Mouse (Mus musculus) forebrain, embryonic 11.5 days (tissue): ENCODE measurements at regions not wholly inside any gene's neighbourhood (a gene's known extent, or its start where the extent isn't known, plus 50 kb on each side); places are given as distances from the start of the nearest gene placed in this dataset.

Source experiments
- ATAC-seq: fragments of 200-750 bp; cut with Nextera tagmentation; replicated peaks from 2 replicates; pipeline ENCODE4 v1.8.0; 2017; ENCODE audit warnings: moderate TSS enrichment; ENCODE audit not compliant: low FRiP score
- DNase-seq: peaks from one replicate; pipeline ENCODE4 v3.0.0-alpha.2; 2017; ENCODE audit warnings: low spot score
- H3K27ac ChIP-seq: fragments of 300-500 bp; sonication (generic); 2 replicates; pipeline ENCODE4 v1.5.1; 2014; ENCODE audit warnings: low read depth, low read length
- H3K27me3 ChIP-seq: fragments of 300-500 bp; sonication (generic); 2 replicates; pipeline ENCODE4 v1.6.1; 2014; ENCODE audit warnings: mild to moderate bottlenecking, low read length, mixed read lengths; ENCODE audit not compliant: control insufficient read depth, insufficient read depth
- H3K36me3 ChIP-seq: fragments of 300-500 bp; sonication (generic); 2 replicates; pipeline ENCODE4 v1.6.1; 2014; ENCODE audit warnings: mild to moderate bottlenecking, low read length, moderate library complexity, mixed read lengths; ENCODE audit not compliant: control insufficient read depth, insufficient read depth
- H3K4me1 ChIP-seq: fragments of 300-500 bp; sonication (generic); replicated peaks from 2 replicates; pipeline ENCODE4 v1.6.1; 2014; ENCODE audit warnings: low read length, mixed read lengths; ENCODE audit not compliant: control insufficient read depth, insufficient read depth
- H3K4me2 ChIP-seq: fragments of 300-500 bp; sonication (generic); 2 replicates; pipeline ENCODE4 v1.6.1; 2014; ENCODE audit warnings: low read depth, mild to moderate bottlenecking, low read length, moderate library complexity, mixed read lengths; ENCODE audit not compliant: severe bottlenecking
- H3K4me3 ChIP-seq: fragments of 300-500 bp; sonication (generic); 2 replicates; pipeline ENCODE4 v1.5.1; 2014; ENCODE audit warnings: low read depth, low read length
- H3K9ac ChIP-seq: fragments of 300-500 bp; sonication (generic); 2 replicates; pipeline ENCODE4 v1.6.1; 2014; ENCODE audit warnings: low read length
- H3K9me3 ChIP-seq: fragments of 300-500 bp; sonication (generic); 2 replicates; pipeline ENCODE4 v1.6.1; 2016; ENCODE audit warnings: low read length, mixed read lengths; ENCODE audit not compliant: control insufficient read depth
- WGBS: fragments of 180-500 bp; shearing (Covaris S2); extraction: QIAGEN DNeasy Blood & Tissue Kit; methylation state at CpG from one replicate; pipeline ENCODE4 v1.1.7; 2014; 5-methylcytosine and 5-hydroxymethylcytosine counted together

DNA sequence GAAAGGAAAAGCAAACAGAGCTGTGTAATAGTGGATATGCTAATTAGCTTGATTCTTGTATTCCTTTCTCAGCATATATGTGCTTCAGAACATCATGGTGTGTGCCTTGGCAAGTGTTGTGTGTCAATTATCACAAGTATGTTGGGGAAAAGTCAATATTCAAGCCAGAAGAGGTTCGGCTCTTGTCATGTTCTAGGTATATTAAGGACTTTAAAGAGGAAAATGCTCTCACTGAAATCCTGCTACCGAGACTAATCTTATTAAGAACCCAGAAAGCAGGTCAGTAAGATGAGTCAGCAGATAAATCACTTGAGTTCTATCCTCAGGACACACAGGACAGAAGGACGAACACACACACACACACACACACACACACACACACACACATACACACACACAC is 148.6 kb downstream of the Snx19 start:
- Histone ChIP-seq H3K27ac (no peak overlapping the region), H3K36me3 (no peaks in the 10 kb centered on the region), H3K4me3 (no peak overlapping the region), H3K9me3 (no peaks in the 10 kb centered on the region), H3K4me1 (no peaks in the 10 kb centered on the region; the same call in 1 of the 2 replicates), H3K27me3 (no peaks in the 10 kb centered on the region), H3K9ac (no peak overlapping the region), H3K4me2 (no peak overlapping the region)
- WGBS: 56% methylated on average over 3 of the region's 3 CpGs
- ATAC-seq (no peak), DNase-seq (no peak)

- ATAC-seq: no peak
- H3K9ac ChIP-seq: no peak overlapping the region
- no peaks in the 10 kb centered on the region for H3K9me3 ChIP-seq
- H3K36me3 ChIP-seq: no peaks in the 10 kb centered on the region
- no peaks in the 10 kb centered on the region for H3K27me3 ChIP-seq
- H3K4me2 ChIP-seq: no peak overlapping the region
- H3K27ac ChIP-seq: no peak overlapping the region
- 14% methylated on average over 1 of the region's 1 CpGs for WGBS
- no peaks in the 10 kb centered on the region; the same call in 1 of the 2 replicates for H3K4me1 ChIP-seq
- no peak for DNase-seq
- H3K4me3 ChIP-seq: no peak overlapping the region
Measured at GRCm38 (mm10) chr9:30573294-30573693, 146.4 kb downstream of the Snx19 start.

DNA sequence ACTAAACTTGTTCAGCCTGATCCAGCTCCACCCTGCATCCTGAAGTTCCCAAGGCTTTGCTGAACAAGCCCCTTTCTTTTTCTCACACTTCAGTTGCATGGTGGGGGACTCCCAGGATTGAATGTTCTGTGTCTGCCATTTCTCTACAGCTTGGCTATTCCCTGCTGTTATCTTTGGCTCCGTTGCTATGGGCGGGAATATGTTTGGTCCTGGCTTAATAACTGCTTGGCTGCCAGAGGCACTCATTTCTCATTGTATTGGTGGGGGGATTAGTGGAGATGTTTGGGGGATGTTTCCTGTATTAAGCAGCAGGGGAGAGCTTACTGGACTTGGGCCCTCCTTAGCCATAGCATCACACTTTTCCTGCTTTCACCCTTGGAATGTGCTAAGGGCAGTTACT is 144.1 kb downstream of the Snx19 start:
- no peaks in the 10 kb centered on the region; the same call in 1 of the 2 replicates for H3K4me1 ChIP-seq
- ATAC-seq (peak; percentile 51; the same call in 1 of the 2 replicates), DNase-seq (peak; percentile 54)
- no peak overlapping the region for H3K9ac ChIP-seq
- H3K9me3 ChIP-seq: no peaks in the 10 kb centered on the region; the same call in 1 of the 2 replicates
- no peak overlapping the region for H3K4me3 ChIP-seq
- H3K36me3 ChIP-seq: no peaks in the 10 kb centered on the region
- WGBS: 16% methylated on average over 2 of the region's 2 CpGs
- H3K4me2 ChIP-seq: no peak overlapping the region
- no peak overlapping the region for H3K27ac ChIP-seq
- no peaks in the 10 kb centered on the region for H3K27me3 ChIP-seq

GRCm38 (mm10) chr9:30564765-30565680 is 138.1 kb downstream of the Snx19 start:
- Histone ChIP-seq H3K9ac (no peak overlapping the region), H3K9me3 (no peaks in the 10 kb centered on the region; the same call in 1 of the 2 replicates), H3K27ac (no peak overlapping the region), H3K4me3 (no peak overlapping the region), H3K4me2 (no peak overlapping the region), H3K36me3 (no peaks in the 10 kb centered on the region), H3K4me1 (no peaks in the 10 kb centered on the region), H3K27me3 (no peaks in the 10 kb centered on the region)
- no peak for ATAC-seq
- no peak for DNase-seq
- 85% methylated on average over 3 of the region's 3 CpGs for WGBS

- H3K4me1 ChIP-seq: no peaks in the 10 kb centered on the region
- H3K36me3 ChIP-seq: no peaks in the 10 kb centered on the region
- DNase-seq (no peak), ATAC-seq (no peak)
- H3K27ac ChIP-seq: no peak overlapping the region
- 91% methylated on average over 5 of the region's 5 CpGs for WGBS
- H3K4me3 ChIP-seq: no peak overlapping the region
- H3K4me2 ChIP-seq: no peak overlapping the region
- H3K9me3 ChIP-seq: no peaks in the 10 kb centered on the region; the same call in 1 of the 2 replicates
- H3K9ac ChIP-seq: no peak overlapping the region
- H3K27me3 ChIP-seq: no peaks in the 10 kb centered on the region
Measured at GRCm38 (mm10) chr9:30563399-30563798, 136.5 kb downstream of the Snx19 start.

DNA sequence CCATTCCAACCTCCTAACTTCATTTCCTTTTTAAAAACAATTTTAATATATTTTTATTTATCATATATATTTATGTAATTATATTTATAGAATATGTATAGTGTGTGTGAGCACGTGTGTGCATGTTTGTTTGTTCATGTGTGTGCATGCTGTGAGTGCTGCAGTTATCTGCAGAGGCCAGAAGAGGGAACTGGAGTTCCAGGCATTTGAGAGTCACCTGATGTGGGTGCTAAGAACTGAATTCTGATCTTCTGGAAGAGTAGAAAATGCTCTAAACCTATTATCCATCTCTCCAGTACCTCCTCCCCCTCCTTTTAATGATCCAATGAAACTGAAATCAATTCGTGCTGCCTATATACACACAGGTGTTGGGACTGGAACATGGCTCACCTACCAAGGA is 128.0 kb downstream of the Snx19 start:
- 77% methylated on average over 2 of the region's 2 CpGs for WGBS

GRCm38 (mm10) chr9:30552721-30553120 is 125.8 kb downstream of the Snx19 start:
- Histone ChIP-seq H3K4me3 (no peak overlapping the region), H3K27ac (no peak overlapping the region), H3K9me3 (no peaks in the 10 kb centered on the region), H3K9ac (no peak overlapping the region), H3K4me2 (no peak overlapping the region), H3K4me1 (no peaks in the 10 kb centered on the region), H3K36me3 (no peaks in the 10 kb centered on the region), H3K27me3 (no peaks in the 10 kb centered on the region)
- WGBS: 93% methylated on average over 8 of the region's 8 CpGs
- no peak for ATAC-seq
- no peak for DNase-seq

More for the DNA sequence above, 128.0 kb downstream of the Snx19 start:
- Histone ChIP-seq H3K9ac (no peak overlapping the region), H3K4me3 (no peak overlapping the region), H3K4me2 (no peak overlapping the region), H3K27ac (no peak overlapping the region), H3K36me3 (no peaks in the 10 kb centered on the region), H3K9me3 (no peaks in the 10 kb centered on the region), H3K27me3 (no peaks in the 10 kb centered on the region), H3K4me1 (no peaks in the 10 kb centered on the region)
- DNase-seq (no peak), ATAC-seq (no peak)

DNA sequence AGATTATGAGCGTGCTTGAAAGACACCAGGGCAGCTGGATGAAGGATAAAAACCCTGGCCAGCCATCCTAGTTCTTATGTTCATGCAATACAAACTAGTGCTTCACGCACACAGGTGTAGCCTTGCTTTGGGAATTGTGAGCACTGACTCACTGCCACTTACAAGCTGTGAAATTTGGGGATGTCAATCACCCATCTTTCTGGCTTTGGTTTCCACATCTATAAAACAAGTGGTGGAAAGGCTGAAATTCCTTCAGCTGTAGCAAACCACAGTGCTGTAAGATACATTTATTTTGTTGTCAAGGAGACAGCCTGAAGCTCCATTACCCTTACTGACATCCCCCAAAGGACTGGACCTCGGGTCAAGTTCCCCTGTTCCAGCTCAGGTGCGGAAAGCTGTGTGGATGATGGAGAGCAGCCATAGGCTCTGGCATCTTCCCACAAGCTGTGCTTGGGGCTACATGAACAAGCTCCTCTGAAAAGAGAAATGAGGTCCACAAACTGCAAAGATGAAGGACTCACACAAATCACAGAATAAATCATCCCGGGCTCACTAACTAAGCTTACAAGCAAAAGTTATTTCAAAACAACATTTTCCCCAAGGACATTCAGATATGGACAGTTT is 123.1 kb downstream of the Snx19 start:
- Histone ChIP-seq H3K4me1 (no peaks in the 10 kb centered on the region), H3K9me3 (no peaks in the 10 kb centered on the region), H3K4me2 (no peak overlapping the region), H3K9ac (no peak overlapping the region), H3K36me3 (no peaks in the 10 kb centered on the region), H3K27ac (no peak overlapping the region), H3K27me3 (no peaks in the 10 kb centered on the region), H3K4me3 (no peak overlapping the region)
- ATAC-seq: no peak
- no peak for DNase-seq
- 86% methylated on average over 5 of the region's 5 CpGs for WGBS
